In the genomic region with DNA sequence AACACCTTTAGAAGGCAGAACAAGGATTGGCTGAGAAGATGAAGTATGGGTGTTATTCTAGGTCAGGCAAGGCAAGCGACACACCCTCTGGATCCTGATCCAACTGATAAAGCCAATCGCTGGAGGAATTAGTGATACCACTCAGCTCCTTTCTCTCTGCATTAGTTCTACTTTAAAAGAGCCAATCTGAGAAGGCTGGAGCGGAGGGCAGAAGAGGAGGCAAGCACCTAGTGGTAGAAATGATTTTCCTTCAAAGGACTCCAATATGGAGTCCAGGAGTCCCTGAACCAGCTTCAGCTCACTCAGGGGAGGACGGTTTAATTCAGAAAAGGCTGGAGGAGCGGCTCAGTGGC, we compare ENCODE assay signal across 8 mouse cellular contexts.
DNase-seq lines count a peak whose midpoint lies in the region; ATAC-seq and TF ChIP-seq lines count a peak whose summit lies in the region.

No protein-coding gene starts in this region.

- H3K4me2 ChIP-seq in forebrain, embryonic 16.5 days (ENCODE audit: low read length) = peak overlapping the region; percentile 74
- H3K4me2 ChIP-seq in liver, embryonic 16.5 days (ENCODE audit: low read depth, low read length) = peak overlapping the region; percentile 89

- H3K27ac ChIP-seq in forebrain, embryonic 16.5 days (ENCODE audit: low read length) = no peak overlapping the region
- H3K27ac ChIP-seq in liver, embryonic 16.5 days (ENCODE audit: low read length) = peak overlapping the region; percentile 80

- intact Hi-C loops in left cerebral cortex, postnatal 25 days (cut with DNase I) = no loop called here

- no peak for DNase-seq in Muller cell, postnatal 12 days (ENCODE audit: inconsistent ontology term)
- DNase-seq in adrenal gland, postnatal 4 days (ENCODE audit: low spot score in 2 of 2) = no peak
- no peak for DNase-seq in left cerebral cortex, postnatal 25 days (ENCODE audit: low spot score in 2 of 2)
- no peak for DNase-seq in adipocyte (ENCODE audit: low spot score)

- WGBS in forebrain, embryonic 16.5 days = 65% methylated on average over 5 of the region's 5 CpGs
- WGBS in liver, embryonic 16.5 days (ENCODE audit: insufficient replicate concordance) = 19% methylated on average over 5 of the region's 5 CpGs

- H3ac ChIP-seq in C2C12 (ENCODE audit: control insufficient read depth, insufficient read length, low read depth) = peak overlapping the region; percentile 96

- H3K9me3 ChIP-seq in E14TG2a.4 (ENCODE audit: low read length) = no peaks in the 10 kb centered on the region
- peaks cover 6% of the 10 kb centered on the region for H3K9me3 ChIP-seq in forebrain, embryonic 16.5 days (ENCODE audit: control insufficient read depth, low read length)
- H3K9me3 ChIP-seq in liver, embryonic 16.5 days (replicated peaks; ENCODE audit: control insufficient read depth, low read length) = no peaks in the 10 kb centered on the region

- no peak for ATAC-seq in forebrain, embryonic 16.5 days
- ATAC-seq in liver, embryonic 16.5 days (ENCODE audit: low read depth) = no peak

- H3K79me3 ChIP-seq in C2C12 (ENCODE audit: low read depth) = peaks cover 59% of the 10 kb centered on the region

- no peak for TF ChIP-seq CTCF in C2C12 (IDR thresholded peaks at IDR 0.05; ENCODE audit: control insufficient read depth, insufficient read depth, insufficient read length)
- no peak for TF ChIP-seq CTCF in E14TG2a.4 (conservative IDR thresholded peaks at IDR 0.05; ENCODE audit: low read length)

- H3K4me1 ChIP-seq in E14TG2a.4 (replicated peaks; ENCODE audit: low read depth, low read length) = peaks cover 46% of the 10 kb centered on the region
- peaks cover 6% of the 10 kb centered on the region for H3K4me1 ChIP-seq in forebrain, embryonic 16.5 days (replicated peaks; ENCODE audit: control insufficient read depth, insufficient read depth, low read length)
- peaks cover 18% of the 10 kb centered on the region for H3K4me1 ChIP-seq in liver, embryonic 16.5 days (ENCODE audit: control insufficient read depth, low read depth, low read length)

- H3K79me2 ChIP-seq in C2C12 (ENCODE audit: control insufficient read depth, insufficient read depth) = peaks cover 63% of the 10 kb centered on the region

- H3K9ac ChIP-seq in forebrain, embryonic 16.5 days (replicated peaks; ENCODE audit: low read depth, low read length) = no peak overlapping the region
- H3K9ac ChIP-seq in liver, embryonic 16.5 days (ENCODE audit: low read depth, low read length) = no peak overlapping the region

- H3K36me3 ChIP-seq in C2C12 (ENCODE audit: control insufficient read depth, insufficient read depth) (peaks cover 9% of the 10 kb centered on the region), E14TG2a.4 (ENCODE audit: insufficient read depth, low read length) (peaks cover 7% of the 10 kb centered on the region)
- H3K36me3 ChIP-seq in forebrain, embryonic 16.5 days (ENCODE audit: control insufficient read depth, insufficient read depth) = no peaks in the 10 kb centered on the region
- H3K36me3 ChIP-seq in liver, embryonic 16.5 days (ENCODE audit: control insufficient read depth, insufficient read depth) = no peaks in the 10 kb centered on the region

- H3K27me3 ChIP-seq in C2C12 (ENCODE audit: control insufficient read depth, insufficient read depth, insufficient read length) = no peaks in the 10 kb centered on the region
- peaks cover 16% of the 10 kb centered on the region for H3K27me3 ChIP-seq in E14TG2a.4 (ENCODE audit: insufficient read depth, low read length)
- no peaks in the 10 kb centered on the region for H3K27me3 ChIP-seq in forebrain, embryonic 16.5 days (replicated peaks; ENCODE audit: control insufficient read depth, insufficient read depth, low read length)
- no peaks in the 10 kb centered on the region for H3K27me3 ChIP-seq in liver, embryonic 16.5 days (ENCODE audit: control insufficient read depth, insufficient read depth, low read depth, low read length)

- H3K4me3 ChIP-seq in C2C12 (ENCODE audit: insufficient read depth, poor library complexity, severe bottlenecking) (peak overlapping the region; percentile 95), E14TG2a.4 (replicated peaks; ENCODE audit: low read length) (peak overlapping the region; percentile 95)
- H3K4me3 ChIP-seq in forebrain, embryonic 16.5 days (replicated peaks; ENCODE audit: low read length) = peak overlapping the region; percentile 58
- peak overlapping the region; percentile 74 for H3K4me3 ChIP-seq in liver, embryonic 16.5 days (ENCODE audit: low read depth, low read length)

TF ChIP-seq in C2C12, 6 proteins besides CTCF, POLR2A, EP300 and RAD21:
- no peak for TF ChIP-seq FOSL1 (IDR thresholded peaks at IDR 0.05; ENCODE audit: insufficient read depth, low read length, poor library complexity, severe bottlenecking)
- no peak for TF ChIP-seq CEBPB (IDR thresholded peaks at IDR 0.05; ENCODE audit: low read depth)
- no peak for TF ChIP-seq MYOG (IDR thresholded peaks at IDR 0.05; ENCODE audit: control insufficient read depth, extremely low read depth, insufficient read length)
- TF ChIP-seq MAX (IDR thresholded peaks at IDR 0.05) = no peak
- TF ChIP-seq MYOD1 (IDR thresholded peaks at IDR 0.05; ENCODE audit: control insufficient read depth, insufficient read length, low read depth) = no peak
- no peak for TF ChIP-seq USF1 (IDR thresholded peaks at IDR 0.05; ENCODE audit: low read depth)
